Mouse (Mus musculus) forebrain, embryonic 12.5 days (tissue): ENCODE measurements at regions not wholly inside any gene's neighbourhood (a gene's known extent, or its start where the extent isn't known, plus 50 kb on each side); places are given as distances from the start of the nearest gene placed in this dataset.
A peak's percentile ranks its signal among the peaks of the same experiment; 100 is the strongest.

Experiments used
- ATAC-seq: fragments of 200-750 bp; cut with Nextera tagmentation; 2 replicates; pipeline ENCODE4 v1.8.0; 2017; ENCODE audit warnings: moderate TSS enrichment; ENCODE audit not compliant: low FRiP score
- H3K27ac ChIP-seq: fragments of 300-500 bp; sonication (generic); 2 replicates; pipeline ENCODE4 v1.5.1; 2016; ENCODE audit warnings: mild to moderate bottlenecking
- H3K27me3 ChIP-seq: fragments of 300-500 bp; sonication (generic); 2 replicates; pipeline ENCODE4 v1.6.1; 2016; ENCODE audit warnings: mild to moderate bottlenecking
- H3K36me3 ChIP-seq: fragments of 300-500 bp; sonication (generic); replicated peaks from 2 replicates; pipeline ENCODE4 v1.6.1; 2016; ENCODE audit warnings: mild to moderate bottlenecking
- H3K4me1 ChIP-seq: fragments of 300-500 bp; sonication (generic); 2 replicates; pipeline ENCODE4 v1.6.1; 2016
- H3K4me2 ChIP-seq: fragments of 300-500 bp; sonication (generic); 2 replicates; pipeline ENCODE4 v1.6.1; 2016; ENCODE audit warnings: mild to moderate bottlenecking, moderate library complexity
- H3K4me3 ChIP-seq: fragments of 300-500 bp; sonication (generic); replicated peaks from 2 replicates; pipeline ENCODE4 v1.5.1; 2016; ENCODE audit warnings: mild to moderate bottlenecking
- H3K9ac ChIP-seq: fragments of 300-500 bp; sonication (generic); 2 replicates; pipeline ENCODE4 v1.6.1; 2016; ENCODE audit warnings: mild to moderate bottlenecking
- H3K9me3 ChIP-seq: fragments of 300-500 bp; sonication (generic); 2 replicates; pipeline ENCODE4 v1.6.1; 2016
- WGBS: fragments of 180-500 bp; shearing (Covaris S2); methylation state at CpG from one replicate; pipeline ENCODE4 v1.1.7; 2016; 5-methylcytosine and 5-hydroxymethylcytosine counted together

- H3K27me3 ChIP-seq = no peaks in the 10 kb centered on the region; the same call in 1 of the 2 replicates
- H3K4me3 ChIP-seq = no peak overlapping the region
- WGBS = 10% methylated on average over 12 of the region's 12 CpGs
- H3K9ac ChIP-seq = no peak overlapping the region
- peak; percentile 62 for ATAC-seq
- peak overlapping the region; percentile 27; the same call in 1 of the 2 replicates for H3K4me2 ChIP-seq
- peaks cover 43% of the 10 kb centered on the region for H3K4me1 ChIP-seq
- H3K27ac ChIP-seq = peak overlapping the region; percentile 59
- H3K9me3 ChIP-seq = no peaks in the 10 kb centered on the region
- H3K36me3 ChIP-seq = no peaks in the 10 kb centered on the region
Measured at GRCm38 (mm10) chr13:107663745-107664144, 380.5 kb upstream of the Smim15 start.

DNA sequence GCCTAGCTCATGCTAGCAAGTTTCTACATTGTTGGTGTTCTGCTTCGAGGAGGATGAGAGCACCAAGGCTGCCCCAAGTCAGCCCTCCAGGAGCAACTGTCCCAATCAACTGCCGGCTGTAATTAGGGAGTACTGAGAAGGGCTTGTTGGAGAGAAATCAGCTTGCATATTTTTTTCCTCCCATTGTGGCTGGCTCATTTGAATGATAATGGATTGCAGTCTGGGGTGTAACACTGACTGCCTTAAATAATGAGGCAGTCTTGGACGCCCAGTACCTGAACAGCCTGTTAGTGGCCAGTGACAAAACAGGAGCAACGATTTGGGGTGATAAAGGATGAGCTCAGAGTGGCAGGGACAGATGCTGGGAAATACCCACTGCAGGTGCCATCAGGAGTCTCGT is 382.8 kb upstream of the Smim15 start:
- Histone ChIP-seq H3K9me3 (no peaks in the 10 kb centered on the region), H3K4me3 (no peak overlapping the region), H3K9ac (no peak overlapping the region), H3K27ac (peak overlapping the region; percentile 48), H3K36me3 (no peaks in the 10 kb centered on the region), H3K27me3 (peaks cover 2% of the 10 kb centered on the region; the same call in 1 of the 2 replicates), H3K4me1 (peaks cover 37% of the 10 kb centered on the region), H3K4me2 (no peak overlapping the region)
- 7% methylated on average over 5 of the region's 5 CpGs for WGBS
- ATAC-seq = peak; percentile 79

GRCm38 (mm10) chr13:107645865-107646645 is 398.2 kb upstream of the Smim15 start:
- peak; percentile 47; the same call in 1 of the 2 replicates for ATAC-seq
- H3K4me2 ChIP-seq = peak overlapping the region; percentile 68
- no peaks in the 10 kb centered on the region for H3K36me3 ChIP-seq
- H3K4me1 ChIP-seq = peaks cover 46% of the 10 kb centered on the region
- H3K9ac ChIP-seq = peak overlapping the region; percentile 50
- H3K9me3 ChIP-seq = no peaks in the 10 kb centered on the region
- peaks cover 12% of the 10 kb centered on the region; the same call in 1 of the 2 replicates for H3K27me3 ChIP-seq
- H3K4me3 ChIP-seq = peak overlapping the region; percentile 40
- H3K27ac ChIP-seq = peak overlapping the region; percentile 85
- 2% methylated on average over 27 of the region's 27 CpGs for WGBS

GRCm38 (mm10) chr13:107645121-107645864 is 399.0 kb upstream of the Smim15 start:
- H3K9me3 ChIP-seq = no peaks in the 10 kb centered on the region
- no peaks in the 10 kb centered on the region for H3K36me3 ChIP-seq
- H3K4me2 ChIP-seq = peak overlapping the region; percentile 68
- H3K27me3 ChIP-seq = peaks cover 12% of the 10 kb centered on the region; the same call in 1 of the 2 replicates
- H3K9ac ChIP-seq = peak overlapping the region; percentile 50
- 5% methylated on average over 36 of the region's 36 CpGs for WGBS
- ATAC-seq = no peak
- peak overlapping the region; percentile 85 for H3K27ac ChIP-seq
- peaks cover 46% of the 10 kb centered on the region for H3K4me1 ChIP-seq
- H3K4me3 ChIP-seq = peak overlapping the region; percentile 40

- Histone ChIP-seq H3K36me3 (no peaks in the 10 kb centered on the region), H3K9me3 (no peaks in the 10 kb centered on the region), H3K4me3 (peak overlapping the region; percentile 40), H3K9ac (peak overlapping the region; percentile 50), H3K27ac (no peak overlapping the region), H3K4me1 (peaks cover 41% of the 10 kb centered on the region), H3K4me2 (peak overlapping the region; percentile 68), H3K27me3 (peaks cover 12% of the 10 kb centered on the region; the same call in 1 of the 2 replicates)
- WGBS = 51% methylated on average over 12 of the region's 12 CpGs
- no peak for ATAC-seq
Measured at GRCm38 (mm10) chr13:107644705-107645104, 399.5 kb upstream of the Smim15 start.

GRCm38 (mm10) chr13:107641926-107642657 is 402.2 kb upstream of the Smim15 start:
- ATAC-seq = peak; percentile 71
- 35% methylated on average over 14 of the region's 14 CpGs for WGBS
- Histone ChIP-seq H3K27me3 (peaks cover 12% of the 10 kb centered on the region; the same call in 1 of the 2 replicates), H3K9ac (no peak overlapping the region), H3K9me3 (no peaks in the 10 kb centered on the region), H3K4me1 (peaks cover 36% of the 10 kb centered on the region), H3K4me2 (peak overlapping the region; percentile 1; the same call in 1 of the 2 replicates), H3K4me3 (no peak overlapping the region), H3K27ac (peak overlapping the region; percentile 47), H3K36me3 (no peaks in the 10 kb centered on the region)

- Histone ChIP-seq H3K4me2 (no peak overlapping the region), H3K4me3 (no peak overlapping the region), H3K27ac (no peak overlapping the region), H3K36me3 (no peaks in the 10 kb centered on the region), H3K27me3 (peaks cover 4% of the 10 kb centered on the region; the same call in 1 of the 2 replicates), H3K4me1 (peaks cover 24% of the 10 kb centered on the region), H3K9me3 (no peaks in the 10 kb centered on the region), H3K9ac (no peak overlapping the region)
- no peak for ATAC-seq
- WGBS = 94% methylated on average over 4 of the region's 4 CpGs
Measured at GRCm38 (mm10) chr13:107639620-107640019, 404.6 kb upstream of the Smim15 start.

DNA sequence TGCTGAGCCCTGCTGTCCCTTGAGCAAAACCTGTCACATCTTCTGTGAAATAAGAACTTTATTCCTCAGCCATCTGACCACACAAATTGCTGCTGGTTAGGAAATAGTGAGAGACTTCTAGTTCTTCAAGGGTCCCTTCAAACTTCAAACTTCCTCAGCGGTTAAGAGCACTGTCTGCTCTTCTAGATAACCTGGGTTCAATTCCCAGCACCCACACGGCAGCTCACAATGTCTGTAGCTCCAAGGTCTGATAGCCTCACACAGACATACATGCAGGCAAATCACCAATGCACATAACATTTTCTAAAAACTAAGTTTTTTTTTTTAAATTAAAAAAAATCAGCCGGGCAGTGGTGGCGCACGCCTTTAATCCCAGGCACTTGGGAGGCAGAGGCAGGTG is 407.0 kb upstream of the Smim15 start:
- WGBS = 95% methylated on average over 5 of the region's 5 CpGs
- Histone ChIP-seq H3K4me1 (peaks cover 19% of the 10 kb centered on the region), H3K4me2 (no peak overlapping the region), H3K36me3 (no peaks in the 10 kb centered on the region), H3K4me3 (no peak overlapping the region), H3K27ac (no peak overlapping the region), H3K27me3 (no peaks in the 10 kb centered on the region), H3K9me3 (no peaks in the 10 kb centered on the region), H3K9ac (no peak overlapping the region)
- no peak for ATAC-seq

- Histone ChIP-seq H3K36me3 (no peaks in the 10 kb centered on the region), H3K4me3 (no peak overlapping the region), H3K9ac (no peak overlapping the region), H3K9me3 (no peaks in the 10 kb centered on the region), H3K4me2 (no peak overlapping the region), H3K27me3 (no peaks in the 10 kb centered on the region), H3K4me1 (peaks cover 12% of the 10 kb centered on the region), H3K27ac (no peak overlapping the region)
- 12% methylated on average over 5 of the region's 5 CpGs for WGBS
- ATAC-seq = peak; percentile 49; the same call in 1 of the 2 replicates
Measured at GRCm38 (mm10) chr13:107635114-107635513, 409.1 kb upstream of the Smim15 start.

DNA sequence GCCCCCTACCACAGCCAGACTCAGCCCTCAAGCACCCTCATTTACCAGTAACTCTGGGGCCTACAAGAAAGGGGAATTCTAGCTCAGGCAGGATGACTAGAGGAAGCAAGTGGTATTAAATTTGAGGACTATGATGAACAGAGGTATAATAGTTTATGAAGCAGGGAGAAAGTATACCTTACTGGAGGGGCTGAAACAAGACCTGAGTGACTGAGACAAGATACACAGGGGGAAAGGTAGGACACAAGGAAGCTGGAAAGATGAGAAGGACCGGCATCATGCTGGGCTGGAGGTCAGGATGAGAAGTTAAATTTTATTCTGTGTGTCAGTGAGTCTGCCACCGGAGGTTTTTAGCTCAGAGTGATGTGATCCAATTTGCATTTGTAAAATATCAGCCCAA is 417.2 kb upstream of the Smim15 start:
- H3K36me3 ChIP-seq = no peaks in the 10 kb centered on the region
- no peak overlapping the region for H3K9ac ChIP-seq
- 0 out of 2 replicates have a peak, but pooled peaks cover 12% of the 10 kb centered on the region for H3K27me3 ChIP-seq
- 84% methylated on average over 2 of the region's 2 CpGs for WGBS
- no peak for ATAC-seq
- no peaks in the 10 kb centered on the region for H3K9me3 ChIP-seq
- no peaks in the 10 kb centered on the region for H3K4me1 ChIP-seq
- no peak overlapping the region for H3K4me2 ChIP-seq
- no peak overlapping the region for H3K4me3 ChIP-seq
- no peak overlapping the region for H3K27ac ChIP-seq

- H3K4me3 ChIP-seq = no peak overlapping the region
- no peak for ATAC-seq
- H3K36me3 ChIP-seq = no peaks in the 10 kb centered on the region
- H3K4me1 ChIP-seq = no peaks in the 10 kb centered on the region
- H3K9ac ChIP-seq = no peak overlapping the region
- H3K9me3 ChIP-seq = no peaks in the 10 kb centered on the region
- WGBS = 60% methylated on average over 8 of the region's 8 CpGs
- H3K27me3 ChIP-seq = 0 out of 2 replicates have a peak, but pooled peaks cover 16% of the 10 kb centered on the region
- no peak overlapping the region for H3K27ac ChIP-seq
- no peak overlapping the region for H3K4me2 ChIP-seq
Measured at GRCm38 (mm10) chr13:107626670-107627069, 417.6 kb upstream of the Smim15 start.

GRCm38 (mm10) chr13:107621337-107621736 is 422.9 kb upstream of the Smim15 start:
- H3K4me3 ChIP-seq = no peak overlapping the region
- no peak overlapping the region for H3K27ac ChIP-seq
- 72% methylated on average over 2 of the region's 2 CpGs for WGBS
- no peak overlapping the region for H3K9ac ChIP-seq
- peaks cover 31% of the 10 kb centered on the region for H3K4me1 ChIP-seq
- 0 out of 2 replicates have a peak, but pooled peaks cover 13% of the 10 kb centered on the region for H3K27me3 ChIP-seq
- H3K9me3 ChIP-seq = no peaks in the 10 kb centered on the region
- H3K4me2 ChIP-seq = no peak overlapping the region
- ATAC-seq = no peak
- no peaks in the 10 kb centered on the region for H3K36me3 ChIP-seq
